Mouse (Mus musculus) small intestine, adult 2 months (tissue): ENCODE data around the gene Dnajc11.

ENCODE experiments used
- CTCF ChIP-seq: fragments of 200-500 bp; IDR thresholded peaks from 2 replicates; pipeline ENCODE4 v1.5.1; 2012; ENCODE audit warnings: low read depth, mild to moderate bottlenecking, control low read depth, inconsistent platforms, low read length, moderate library complexity, mixed read lengths; ENCODE audit not compliant: insufficient replicate concordance, insufficient read length; ENCODE audit errors: extremely low read depth
- POLR2A ChIP-seq: fragments of 200-500 bp; IDR thresholded peaks from 2 replicates; pipeline ENCODE4 v1.6.1; 2012; ENCODE audit warnings: low read depth, mild to moderate bottlenecking, control low read depth, inconsistent platforms, low read length, moderate library complexity

DNA sequence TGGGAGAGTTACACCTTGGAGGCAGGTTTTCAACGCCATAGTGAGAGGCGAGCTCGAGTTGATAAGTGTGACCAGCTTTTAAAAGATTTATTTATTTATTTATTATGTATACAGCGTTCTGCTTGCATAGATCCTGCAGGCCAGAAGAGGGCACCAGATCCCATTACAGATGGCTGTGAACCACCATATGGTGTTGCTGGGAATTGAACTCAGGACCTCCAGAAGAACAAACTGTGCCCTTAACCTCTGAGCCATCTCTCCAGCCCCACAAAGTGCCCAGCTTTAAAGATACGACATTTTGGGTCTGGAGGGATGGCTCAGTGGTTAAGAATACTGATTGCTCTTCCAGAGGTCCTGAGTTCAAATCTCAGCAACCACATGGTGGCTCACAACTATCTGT lies 95.6 kb downstream of the Dnajc11 start:
- TF ChIP-seq CTCF (peak; percentile 18; the same call in 1 of the 2 replicates), POLR2A (no peak)
